Mouse (Mus musculus): ENCODE measurements at regions not wholly inside any gene's neighbourhood (a gene's known extent, or its start where the extent isn't known, plus 50 kb on each side); places are given as distances from the start of the nearest gene placed in this dataset.

DNA sequence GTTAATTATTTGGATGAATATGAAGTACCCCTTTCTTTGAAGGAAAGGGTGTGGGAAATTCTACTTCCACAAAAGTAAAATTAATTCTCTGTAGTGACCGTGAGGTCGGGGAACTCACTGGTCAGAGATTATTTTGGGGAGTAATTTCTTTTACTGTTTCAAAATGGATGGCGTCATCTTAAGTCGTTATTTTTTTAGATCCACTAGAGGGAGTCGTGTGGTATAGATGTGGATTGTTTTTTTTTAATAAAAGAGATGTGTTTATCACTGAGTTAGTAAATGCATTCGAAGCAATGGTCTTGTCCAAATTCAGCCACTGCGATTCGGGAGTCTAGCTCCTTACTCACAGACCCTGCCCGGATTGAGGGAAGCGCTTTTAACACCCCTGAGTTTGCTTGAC, 100.8 kb upstream of the Lsm14a start:
- peak in 1 of 2 experiments; percentile 7 for DNase-seq

DNA sequence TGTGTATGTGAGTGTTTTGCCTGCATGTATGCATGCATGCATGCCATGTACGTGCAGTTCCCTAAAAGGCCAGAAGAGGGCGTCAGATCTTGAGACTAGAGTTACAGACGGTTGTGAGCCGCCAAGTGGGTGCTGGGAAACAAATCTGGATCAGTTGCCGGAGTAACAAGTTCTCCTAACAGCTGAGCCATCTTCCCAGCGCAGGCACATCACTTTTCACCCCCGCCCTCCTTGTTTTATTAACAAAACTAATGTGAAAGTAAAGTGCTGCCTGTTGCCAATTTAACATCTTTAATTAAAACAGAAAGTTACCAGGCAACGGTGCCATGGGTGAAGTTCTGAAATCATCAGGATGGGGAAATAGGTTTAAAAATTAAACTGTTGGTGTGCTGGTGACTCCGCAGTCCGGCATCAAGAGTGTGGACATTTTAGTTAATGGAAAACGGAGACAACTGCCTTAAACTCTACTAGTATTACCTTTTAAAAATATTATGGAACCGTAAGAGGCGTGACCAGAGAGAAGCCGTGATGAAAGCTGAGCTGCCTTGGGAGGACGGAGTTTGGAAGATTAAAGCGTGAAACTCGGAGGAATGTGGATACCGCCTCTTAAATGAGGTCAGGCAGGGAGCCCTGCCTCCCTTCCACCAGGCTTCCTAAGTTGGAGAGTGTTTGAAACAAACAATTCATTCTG, 91.9 kb upstream of the Lsm14a start:
- no peak for DNase-seq

DNA sequence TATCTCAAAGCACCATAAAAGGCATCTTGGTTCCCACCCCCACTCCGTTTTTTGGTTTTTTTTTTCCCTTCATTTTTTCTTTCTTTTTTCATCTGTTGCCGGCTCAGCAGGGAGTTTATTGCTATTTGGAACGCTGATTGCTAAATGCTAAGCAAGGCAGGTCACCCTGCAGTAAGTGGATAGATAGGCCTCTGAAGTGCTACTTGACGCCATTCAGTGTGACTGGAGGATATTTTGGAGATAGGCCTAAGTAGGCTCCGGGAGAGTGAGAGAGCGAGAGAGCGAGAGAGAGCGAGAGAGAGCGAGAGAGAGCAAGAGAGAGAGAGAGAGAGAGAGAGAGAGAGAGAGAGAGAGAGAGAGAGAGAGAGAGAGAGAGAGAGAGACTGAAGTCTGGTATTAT, 90.3 kb upstream of the Lsm14a start:
- no peak for DNase-seq

DNA sequence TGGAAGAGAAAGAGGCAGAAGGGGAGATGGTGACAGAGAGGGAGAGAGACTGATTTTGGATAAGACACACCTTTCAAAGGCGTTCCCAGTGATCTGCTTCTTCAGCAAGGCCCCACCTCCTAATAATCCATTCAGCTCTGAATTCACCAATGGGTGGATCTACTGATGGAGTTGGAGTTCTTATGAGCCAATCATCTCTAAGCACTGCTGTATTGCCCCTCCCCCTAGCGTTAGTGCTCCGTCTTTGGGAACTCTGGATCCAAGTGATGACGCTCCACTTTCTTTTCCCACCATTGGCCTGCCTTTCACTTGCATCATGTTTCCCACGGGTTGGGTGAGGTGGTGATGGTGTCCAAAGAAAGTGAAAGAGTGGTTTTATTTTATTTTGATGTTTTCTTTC, 87.7 kb upstream of the Lsm14a start:
- DNase-seq: no peak

DNA sequence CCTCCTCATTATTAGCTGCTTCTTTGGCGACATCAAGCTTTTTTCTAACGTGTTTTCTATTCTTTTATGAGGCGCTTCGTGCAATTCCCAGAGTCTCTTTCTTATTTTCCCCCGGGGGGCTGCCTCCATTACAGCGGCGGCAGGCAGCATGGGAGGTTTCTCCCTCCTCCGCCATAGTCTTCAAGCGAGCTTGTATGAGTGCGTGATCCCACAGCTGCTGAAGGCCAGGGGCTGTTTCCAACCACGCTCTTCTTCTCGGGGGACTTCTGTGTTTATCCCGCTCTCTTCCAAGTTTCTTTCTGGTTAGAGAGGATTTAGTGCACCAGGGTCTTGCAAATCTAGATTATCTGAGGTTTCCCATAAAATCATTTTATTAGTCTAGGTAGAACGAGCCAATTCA, 77.9 kb upstream of the Lsm14a start:
- no peak for DNase-seq

DNA sequence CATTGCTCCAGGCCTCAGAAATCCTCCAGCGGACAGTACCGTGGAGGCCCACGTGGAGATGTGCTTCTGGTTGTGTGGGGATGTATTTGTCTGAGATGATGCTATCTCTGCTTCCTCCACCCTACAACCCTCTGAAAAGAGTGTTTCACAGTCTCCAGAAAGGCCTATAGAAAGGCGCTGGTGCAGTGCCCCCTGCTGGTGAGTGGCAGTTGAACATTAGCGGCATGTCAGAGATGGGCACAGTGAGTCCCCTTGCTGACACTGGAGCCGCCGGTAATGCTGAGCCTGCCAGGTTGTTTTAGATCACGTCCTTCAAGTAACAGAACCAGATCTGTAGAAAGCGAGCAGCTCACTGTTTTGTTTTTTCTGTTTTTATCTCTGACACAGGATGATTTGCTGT, 69.0 kb upstream of the Lsm14a start:
- DNase-seq: peak; percentile 23 to 60

DNA sequence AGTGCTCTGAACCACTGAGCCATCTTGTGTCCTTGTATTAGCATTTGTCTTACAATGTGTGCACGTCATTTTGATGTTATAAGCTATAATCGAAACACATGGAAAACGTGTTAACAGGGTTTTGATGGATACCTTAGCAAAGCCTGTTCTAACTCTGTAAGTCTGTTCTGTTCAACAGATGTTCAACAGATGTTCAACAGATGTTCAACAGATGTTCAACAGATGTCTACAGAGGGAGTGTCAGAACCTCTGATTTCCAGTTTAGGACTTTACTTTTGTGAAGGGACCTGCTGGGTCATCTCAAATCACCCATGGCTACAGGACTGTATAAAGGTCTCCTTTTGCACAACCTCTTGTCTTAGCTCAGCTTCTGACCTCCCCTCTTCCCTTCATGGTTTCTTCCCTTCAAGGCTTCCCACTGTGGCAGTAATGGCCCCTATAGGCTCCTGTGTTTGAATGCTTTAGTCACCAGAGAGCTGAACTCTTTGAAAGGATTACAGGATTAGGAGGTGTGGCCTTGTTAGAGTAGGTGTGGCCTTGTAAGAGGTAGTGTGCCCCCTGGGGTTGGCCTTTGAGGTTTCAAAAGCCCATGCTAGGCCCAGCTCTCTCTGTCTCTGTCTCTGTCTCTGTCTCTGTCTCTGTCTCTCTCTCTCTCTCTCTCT, 66.8 kb upstream of the Lsm14a start:
- no peak for DNase-seq

DNA sequence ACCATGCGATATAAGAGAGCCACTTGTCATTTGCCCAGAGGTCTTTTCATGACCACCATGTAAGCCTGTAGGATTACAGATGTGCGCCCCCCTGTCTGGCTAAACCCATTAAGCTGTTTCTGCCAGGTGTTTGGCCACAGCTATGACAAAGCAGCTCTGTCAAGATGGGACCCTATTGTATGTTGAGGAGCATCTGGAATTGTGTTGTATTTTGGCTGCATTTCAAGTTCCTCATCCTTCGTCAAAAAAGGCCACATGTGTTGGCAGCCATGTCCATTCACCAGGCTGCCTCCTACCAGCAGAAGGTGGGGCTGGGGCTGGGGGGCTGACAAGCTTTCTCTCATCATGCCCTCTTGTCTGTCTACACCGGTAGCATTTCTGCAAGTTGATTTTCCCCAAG, 65.7 kb upstream of the Lsm14a start:
- DNase-seq: no peak

DNA sequence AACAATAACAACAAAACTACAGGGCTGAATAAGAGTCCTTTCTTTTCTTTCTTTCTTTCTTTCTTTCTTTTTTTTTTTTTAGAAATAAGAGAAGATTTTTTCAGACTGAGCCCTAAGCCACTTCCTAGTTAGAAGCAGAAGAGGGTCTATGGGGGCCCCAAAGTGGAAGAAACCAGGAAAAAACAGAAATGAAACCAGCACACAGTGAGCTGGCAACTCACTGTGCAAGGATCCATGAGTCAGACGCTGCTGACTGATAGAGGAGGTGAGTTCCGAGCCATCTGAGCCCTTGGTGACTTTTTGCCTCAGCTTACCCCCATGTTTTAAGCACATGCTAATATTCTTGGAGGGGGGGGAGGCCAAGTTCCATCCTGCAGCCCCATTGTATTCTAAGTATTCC, 55.2 kb upstream of the Lsm14a start:
- DNase-seq: no peak

DNA sequence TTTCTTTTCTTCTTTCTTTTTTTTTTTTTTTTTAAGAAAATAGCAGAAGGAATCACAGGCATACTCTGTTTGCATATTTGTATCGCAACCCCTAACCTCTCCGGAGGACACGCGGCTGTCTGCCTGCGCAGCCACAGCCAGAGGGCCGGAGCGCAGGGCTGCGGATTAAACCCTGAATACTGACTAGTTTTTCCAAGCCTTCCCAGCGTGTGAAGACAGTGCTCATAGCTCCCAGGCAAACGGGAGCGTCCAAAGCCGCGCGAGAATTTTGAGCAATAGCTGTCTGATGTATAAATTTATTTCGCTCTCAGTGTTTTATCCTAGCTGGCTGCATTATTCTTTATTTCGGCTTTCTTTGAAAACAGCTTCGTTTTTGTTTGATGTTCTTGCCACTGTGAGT, 51.1 kb upstream of the Lsm14a start:
- DNase-seq: no peak

Measured in cerebellum, postnatal 25 days (tissue).